ENCODE assay signal across 11 mouse cellular contexts in genomic region chr10:77133951-77134806, GRCm38 (mm10). TPM values are rescaled to one million over a fixed set of nuclear protein-coding genes. Genes with fewer than 3 reads are reported as not detected.
A peak's percentile ranks its signal among the peaks of the same experiment; 100 is the strongest.
DNase-seq lines count a peak whose midpoint lies in the region; ATAC-seq and TF ChIP-seq lines count a peak whose summit lies in the region.
"Had no signal": no experiment of that assay in that cellular context is flagged by ENCODE, and none has a peak within 500 bp of the region (broad histone marks: within the 10 kb centered on the region; RNA-seq: fewer than 3 reads in every experiment).

No protein-coding gene starts in this region.

- ATAC-seq in forebrain, embryonic 11.5 days (replicated peaks; ENCODE audit: low FRiP score): no peak
- no peak for ATAC-seq in forebrain, embryonic 15.5 days (replicated peaks)
- peak; percentile 73 for ATAC-seq in liver, postnatal 0 days

- H3K27me3 ChIP-seq in forebrain, embryonic 11.5 days (ENCODE audit: control insufficient read depth, insufficient read depth, low read length): no peaks in the 10 kb centered on the region
- H3K27me3 ChIP-seq in forebrain, embryonic 15.5 days: no peaks in the 10 kb centered on the region
- H3K27me3 ChIP-seq in kidney, adult 2 months (replicated peaks; ENCODE audit: control insufficient read depth, insufficient read depth, low read length): no peaks in the 10 kb centered on the region
- no peaks in the 10 kb centered on the region for H3K27me3 ChIP-seq in liver, postnatal 0 days (ENCODE audit: insufficient read depth, low read length)
- H3K27me3 ChIP-seq: embryonic facial prominence, embryonic 12.5 days had no signal

- no peak overlapping the region for H3K4me3 ChIP-seq in forebrain, embryonic 11.5 days (ENCODE audit: low read depth, low read length)
- no peak overlapping the region for H3K4me3 ChIP-seq in forebrain, embryonic 15.5 days
- H3K4me3 ChIP-seq in kidney, adult 2 months (ENCODE audit: insufficient read depth, low read depth, low read length): no peak overlapping the region
- no peak overlapping the region for H3K4me3 ChIP-seq in liver, postnatal 0 days (ENCODE audit: low read depth, low read length)
- H3K4me3 ChIP-seq: embryonic facial prominence, embryonic 12.5 days had no signal

- no peak overlapping the region for H3K9ac ChIP-seq in forebrain, embryonic 11.5 days (ENCODE audit: low read length)
- no peak overlapping the region for H3K9ac ChIP-seq in forebrain, embryonic 15.5 days (replicated peaks)
- no peak overlapping the region for H3K9ac ChIP-seq in liver, postnatal 0 days (replicated peaks)
- H3K9ac ChIP-seq: embryonic facial prominence, embryonic 12.5 days had no signal

- TF ChIP-seq POLR2A in kidney, adult 2 months (IDR thresholded peaks at IDR 0.05; ENCODE audit: low read depth, low read length): no peak

- H3K4me1 ChIP-seq in forebrain, embryonic 11.5 days (replicated peaks; ENCODE audit: control insufficient read depth, insufficient read depth, low read length): peaks cover 14% of the 10 kb centered on the region
- H3K4me1 ChIP-seq in forebrain, embryonic 15.5 days: peaks cover 13% of the 10 kb centered on the region
- H3K4me1 ChIP-seq in kidney, adult 2 months (ENCODE audit: control insufficient read depth, insufficient read depth, low read length): peaks cover 33% of the 10 kb centered on the region
- H3K4me1 ChIP-seq in liver, postnatal 0 days (ENCODE audit: insufficient read depth): peaks cover 8% of the 10 kb centered on the region

- 0 out of 2 replicates have a peak overlapping the region, but pooled peaks have one; percentile 3 for H3K27ac ChIP-seq in forebrain, embryonic 11.5 days (ENCODE audit: low read depth, low read length)
- H3K27ac ChIP-seq in forebrain, embryonic 15.5 days (replicated peaks): no peak overlapping the region
- H3K27ac ChIP-seq in kidney, adult 2 months (ENCODE audit: insufficient read depth, low read depth, low read length): no peak overlapping the region
- peak overlapping the region; percentile 9 for H3K27ac ChIP-seq in liver, postnatal 0 days (ENCODE audit: low read depth)
- H3K27ac ChIP-seq: embryonic facial prominence, embryonic 12.5 days had no signal

- 54% methylated on average over 13 of the region's 13 CpGs for WGBS in forebrain, embryonic 11.5 days
- 57% methylated on average over 13 of the region's 13 CpGs for WGBS in forebrain, embryonic 15.5 days
- WGBS in kidney, adult 2 months: 45% methylated on average over 13 of the region's 13 CpGs
- WGBS in liver, postnatal 0 days (ENCODE audit: insufficient replicate concordance): 36% methylated on average over 13 of the region's 13 CpGs

- no peak for DNase-seq in forebrain, embryonic 11.5 days (ENCODE audit: low spot score)
- peak; percentile 31 to 62 for DNase-seq in kidney, postnatal 4 days
- DNase-seq in kidney, adult 2 months: no peak
- peak; percentile 77 for DNase-seq in c-Kit-positive CD71-positive TER-119-positive erythroid progenitor cells, embryonic 14.5 days (ENCODE audit: low spot score)
- DNase-seq in liver, postnatal 0 days: peak; percentile 33
- no peak for DNase-seq in urinary bladder, postnatal 4 days (ENCODE audit: low spot score in 2 of 2)
- no peak for DNase-seq in right cerebral cortex, postnatal 25 days
- DNase-seq: heart, postnatal 4 days; midbrain, embryonic 14.5 days had no signal

- peak; percentile 89 for TF ChIP-seq EP300 in liver, postnatal 0 days (IDR thresholded peaks at IDR 0.05; ENCODE audit: low read depth)

- no peaks in the 10 kb centered on the region for H3K36me3 ChIP-seq in forebrain, embryonic 11.5 days (ENCODE audit: control insufficient read depth, insufficient read depth, low read length)
- H3K36me3 ChIP-seq in forebrain, embryonic 15.5 days: no peaks in the 10 kb centered on the region
- H3K36me3 ChIP-seq in kidney, adult 2 months (ENCODE audit: control insufficient read depth, insufficient read depth, low read length): no peaks in the 10 kb centered on the region
- no peaks in the 10 kb centered on the region for H3K36me3 ChIP-seq in liver, postnatal 0 days (replicated peaks; ENCODE audit: insufficient read depth, low read length)

- H3K4me2 ChIP-seq in forebrain, embryonic 11.5 days (ENCODE audit: low read depth, low read length, severe bottlenecking): no peak overlapping the region
- no peak overlapping the region for H3K4me2 ChIP-seq in forebrain, embryonic 15.5 days (replicated peaks)
- peak overlapping the region; percentile 22; the same call in 1 of the 2 replicates for H3K4me2 ChIP-seq in liver, postnatal 0 days (ENCODE audit: low read depth, low read length)
- H3K4me2 ChIP-seq: embryonic facial prominence, embryonic 12.5 days had no signal

- H3K9me3 ChIP-seq in forebrain, embryonic 11.5 days (ENCODE audit: control insufficient read depth, low read length): no peaks in the 10 kb centered on the region
- H3K9me3 ChIP-seq in forebrain, embryonic 15.5 days: no peaks in the 10 kb centered on the region
- H3K9me3 ChIP-seq in liver, postnatal 0 days (ENCODE audit: low read length): no peaks in the 10 kb centered on the region
- H3K9me3 ChIP-seq: embryonic facial prominence, embryonic 12.5 days had no signal

- TF ChIP-seq CTCF in kidney, adult 2 months (conservative IDR thresholded peaks at IDR 0.05; ENCODE audit: insufficient read depth, insufficient read length, low read depth, low read length): no peak
- no peak for TF ChIP-seq CTCF in liver, postnatal 0 days (IDR thresholded peaks at IDR 0.05; ENCODE audit: low read depth)

RNA-seq across cellular contexts. Expression of gene Col18a1, which starts 32.2 kb away (rescaled TPM):
- polyA plus RNA-seq in forebrain, embryonic 11.5 days (2014; fragmentation: Nextera tagmentation; extraction: Ambion mirVana): 79.0 and 86.7 TPM in 2 replicates
- polyA plus RNA-seq in forebrain, embryonic 15.5 days (2015; fragmentation: Nextera tagmentation; extraction: Ambion mirVana): 23.5 and 23.8 TPM in 2 replicates
- 114 and 138 TPM in 2 replicates for polyA plus RNA-seq in kidney, adult 2 months (2012; rRNA removed)
- 137 and 167 TPM in 2 replicates for polyA plus RNA-seq in liver, postnatal 0 days (2015; fragmentation: Nextera tagmentation; extraction: Ambion mirVana)

Comparison
In these comparisons a context has a peak if more than half of its experiments do, and no peak if none do; other contexts are left out.
1. DNase-seq: peak in kidney, postnatal 4 days (2 of 2), c-Kit-positive CD71-positive TER-119-positive erythroid progenitor cells, embryonic 14.5 days (single experiment) and liver, postnatal 0 days (single experiment); none in forebrain, embryonic 11.5 days (single experiment), kidney, adult 2 months (single experiment), urinary bladder, postnatal 4 days (0 of 2) and right cerebral cortex, postnatal 25 days (single experiment).
2. H3K27ac ChIP-seq: peak in forebrain, embryonic 11.5 days (single experiment) and liver, postnatal 0 days (single experiment); none in forebrain, embryonic 15.5 days (single experiment) and kidney, adult 2 months (single experiment).